Mouse (Mus musculus) c-Kit-negative CD71-positive TER-119-positive erythroid progenitor cells, embryonic 14.5 days (primary cell): Measurements from ENCODE around the gene Pdss2.
"Not testable (repeated sequence)": the region's sequence is repeated elsewhere in the genome, so short reads cannot be mapped to it uniquely, and the experiment has no call there.

Experiments
- DNase-seq: peaks from one replicate; pipeline ENCODE4 v3.0.0-alpha.2; 2013; ENCODE audit warnings: low read depth, low spot score

Pdss2 gene

GRCm38 (mm10) chr10:43242215-43242614 is 20.9 kb downstream of the Pdss2 start:
- no peak for DNase-seq

- no peak for DNase-seq
Measured at GRCm38 (mm10) chr10:43244262-43244806, 23.0 kb downstream of the Pdss2 start.

DNA sequence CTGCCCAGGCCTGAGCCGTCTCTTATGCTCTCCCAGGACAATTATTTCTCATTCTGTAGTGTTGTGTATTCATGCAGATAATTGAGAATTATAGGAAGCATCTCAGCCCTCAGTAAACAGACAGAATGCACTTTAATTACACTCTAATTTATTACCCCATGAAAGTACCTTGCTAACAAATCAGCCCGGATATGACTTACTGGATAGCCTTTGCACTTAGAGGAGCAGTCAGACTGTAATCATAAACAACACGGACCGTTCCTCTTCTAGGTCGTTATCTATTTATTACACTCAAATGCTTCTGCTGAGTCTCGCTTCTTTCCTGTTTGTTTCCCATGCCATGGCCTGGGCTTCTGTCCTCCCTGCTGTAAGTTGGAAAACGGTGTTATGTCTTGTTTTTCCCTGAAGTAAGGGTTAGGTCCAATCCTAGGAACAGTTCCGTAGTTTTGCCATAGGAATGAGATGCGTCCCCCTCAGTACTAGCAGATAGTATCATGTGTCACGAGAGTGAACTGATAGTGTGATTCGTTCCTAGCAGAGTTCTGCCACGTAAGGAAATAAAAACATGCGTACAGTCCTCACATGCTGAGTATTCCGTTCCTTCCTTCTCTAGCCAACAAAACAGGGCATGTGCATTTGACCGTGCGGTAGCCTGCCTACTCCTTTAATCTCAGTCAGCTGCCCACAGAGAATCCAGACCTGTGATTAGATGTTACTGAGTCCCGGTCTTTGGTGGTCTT is 24.3 kb downstream of the Pdss2 start:
- no peak for DNase-seq

- no peak for DNase-seq
Measured at GRCm38 (mm10) chr10:43247994-43248393, 26.7 kb downstream of the Pdss2 start.

DNA sequence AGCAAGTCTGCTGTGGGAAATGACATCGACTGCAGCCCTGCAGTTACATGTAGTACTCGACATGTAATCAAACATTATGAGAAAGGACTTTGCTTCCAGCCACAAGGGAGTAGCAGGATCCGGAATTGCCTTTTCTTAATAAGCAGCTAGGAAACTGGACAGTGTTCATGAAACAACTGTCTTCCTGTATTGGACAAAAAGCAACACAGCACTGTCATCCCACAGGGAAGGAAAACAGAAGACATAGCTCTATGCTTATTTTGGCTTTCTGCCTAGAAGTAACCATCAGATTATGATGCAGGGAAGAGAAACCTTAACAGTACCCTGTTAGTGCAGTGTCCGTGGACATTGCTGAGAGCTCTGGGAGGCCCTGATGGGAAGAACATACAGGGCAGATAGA is 31.0 kb downstream of the Pdss2 start:
- no peak for DNase-seq

GRCm38 (mm10) chr10:43256965-43257364 is 35.7 kb downstream of the Pdss2 start:
- not testable (repeated sequence) for DNase-seq

DNA sequence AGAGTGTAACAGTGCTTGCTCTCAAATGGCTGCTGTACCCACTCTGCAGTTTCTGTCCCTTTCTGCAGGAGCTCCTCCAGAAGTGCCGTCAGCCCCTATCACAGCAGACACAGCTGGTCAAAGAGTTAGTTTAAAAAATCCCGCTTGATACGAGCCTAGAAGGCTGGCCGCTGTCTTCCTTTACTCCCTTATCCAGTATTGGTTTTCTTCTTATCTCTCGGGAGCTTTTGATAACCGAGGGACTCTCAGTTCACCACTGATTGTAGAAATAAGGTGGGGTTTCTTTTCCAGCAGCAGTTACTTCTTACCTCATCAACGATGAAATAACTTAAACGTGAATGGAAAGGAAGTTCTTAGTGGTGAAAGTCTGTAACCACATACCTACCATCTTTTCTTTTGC is 36.2 kb downstream of the Pdss2 start:
- DNase-seq: not testable (repeated sequence)

DNA sequence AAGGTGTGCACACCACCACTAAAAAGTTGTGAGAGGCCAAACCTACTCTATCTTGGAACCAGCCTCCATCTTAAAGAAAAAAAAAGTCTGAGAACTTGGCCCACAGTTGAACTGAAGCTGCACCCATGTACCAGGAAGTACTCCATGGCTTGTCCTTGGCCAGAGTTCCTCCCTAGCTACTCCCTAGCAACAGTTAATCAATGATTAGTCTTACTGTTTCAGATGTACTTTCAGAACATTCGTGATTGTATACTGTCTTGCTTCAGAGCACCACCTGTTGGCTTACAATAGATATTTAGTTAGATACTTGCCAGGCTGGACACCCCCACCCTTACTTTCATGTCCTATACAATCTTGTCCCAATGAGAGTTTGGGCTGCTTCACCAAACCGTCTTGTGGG is 50.0 kb downstream of the Pdss2 start:
- no peak for DNase-seq

- DNase-seq: no peak
Measured at GRCm38 (mm10) chr10:43272381-43272780, 51.1 kb downstream of the Pdss2 start.

GRCm38 (mm10) chr10:43273057-43273456 is 51.8 kb downstream of the Pdss2 start:
- no peak for DNase-seq

- no peak for DNase-seq
Measured at GRCm38 (mm10) chr10:43275446-43275845, 54.2 kb downstream of the Pdss2 start.

DNA sequence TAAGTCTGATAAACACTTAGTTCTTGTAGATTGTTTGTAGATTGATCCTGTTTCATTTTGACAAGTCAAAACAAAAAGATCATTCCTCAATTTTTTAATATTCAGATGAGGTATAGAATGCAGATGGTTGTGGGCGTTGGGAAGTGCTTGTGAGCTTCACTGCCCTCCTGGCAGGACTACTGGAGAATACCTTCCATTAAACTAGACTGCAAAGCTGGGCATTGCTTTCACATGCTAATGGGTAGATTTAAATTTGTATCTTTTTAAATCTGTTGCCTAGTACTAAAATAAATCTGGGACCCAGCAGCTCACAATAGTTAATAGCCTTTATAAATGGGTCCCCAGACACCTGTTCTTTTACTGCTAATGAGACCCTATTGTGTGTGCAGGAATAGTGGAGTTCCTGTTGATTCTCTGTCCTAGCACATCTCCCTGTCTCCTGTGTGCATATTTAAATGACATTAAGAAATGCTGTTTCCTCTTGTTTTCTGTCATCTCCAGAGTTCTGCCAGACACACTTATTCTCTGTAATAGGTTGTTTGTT is 54.9 kb downstream of the Pdss2 start:
- no peak for DNase-seq

- no peak for DNase-seq
Measured at GRCm38 (mm10) chr10:43277266-43278145, 56.2 kb downstream of the Pdss2 start.

DNA sequence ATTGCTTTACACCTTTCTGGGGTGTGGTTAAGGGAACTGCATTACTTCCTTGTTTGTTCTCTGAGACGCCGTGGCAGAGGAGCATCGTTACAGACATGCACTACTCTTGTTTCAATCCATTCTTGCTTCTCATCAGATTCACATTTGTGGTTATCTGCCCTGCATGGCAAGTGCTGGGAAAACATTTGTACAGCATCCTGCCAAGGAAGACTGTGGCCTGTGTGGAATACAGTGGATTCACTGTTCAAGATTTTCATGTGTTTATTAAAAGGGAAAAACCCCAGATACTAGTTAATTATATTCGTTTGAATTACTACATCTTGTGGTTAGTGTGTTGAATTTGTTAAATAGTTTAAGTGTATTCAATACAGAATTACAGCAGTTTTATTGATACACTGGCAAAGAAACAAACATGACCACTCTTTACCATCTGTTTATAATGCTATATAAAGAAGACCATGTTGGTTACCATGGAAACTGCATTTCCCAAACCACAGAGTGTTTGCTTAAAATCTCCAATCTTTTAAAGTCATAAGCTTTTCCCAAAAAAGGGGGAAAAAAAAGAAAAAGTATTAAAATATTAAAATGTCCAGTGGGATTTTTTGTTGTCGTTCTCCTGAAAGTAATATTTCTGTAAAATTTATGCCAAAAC is 58.5 kb downstream of the Pdss2 start:
- no peak for DNase-seq

GRCm38 (mm10) chr10:43285541-43285940 is 64.3 kb downstream of the Pdss2 start:
- no peak for DNase-seq

GRCm38 (mm10) chr10:43290638-43291230 is 69.4 kb downstream of the Pdss2 start:
- DNase-seq: peak; percentile 49

- DNase-seq: no peak
Measured at GRCm38 (mm10) chr10:43291333-43291736, 70.0 kb downstream of the Pdss2 start.

DNA sequence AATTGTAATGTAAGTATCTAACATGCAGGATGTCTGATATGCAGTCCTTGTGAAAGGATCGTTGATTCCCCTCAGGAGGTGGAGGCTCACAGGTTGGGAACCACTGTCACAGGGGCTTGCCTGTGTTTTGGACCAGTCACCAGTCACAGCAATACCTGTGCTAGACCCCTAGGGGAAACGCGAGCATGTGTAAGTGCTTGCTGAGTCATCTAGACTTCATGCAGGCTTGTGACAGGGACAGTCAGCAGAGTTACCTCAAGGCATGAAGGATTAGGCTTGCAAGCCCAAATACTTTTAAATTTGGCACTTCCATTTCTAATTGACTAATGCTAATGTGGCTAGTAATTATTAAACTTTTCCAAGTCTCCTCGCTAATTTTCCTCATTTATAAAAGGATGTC is 71.2 kb downstream of the Pdss2 start:
- DNase-seq: no peak

GRCm38 (mm10) chr10:43294331-43294730 is 73.0 kb downstream of the Pdss2 start:
- no peak for DNase-seq

DNA sequence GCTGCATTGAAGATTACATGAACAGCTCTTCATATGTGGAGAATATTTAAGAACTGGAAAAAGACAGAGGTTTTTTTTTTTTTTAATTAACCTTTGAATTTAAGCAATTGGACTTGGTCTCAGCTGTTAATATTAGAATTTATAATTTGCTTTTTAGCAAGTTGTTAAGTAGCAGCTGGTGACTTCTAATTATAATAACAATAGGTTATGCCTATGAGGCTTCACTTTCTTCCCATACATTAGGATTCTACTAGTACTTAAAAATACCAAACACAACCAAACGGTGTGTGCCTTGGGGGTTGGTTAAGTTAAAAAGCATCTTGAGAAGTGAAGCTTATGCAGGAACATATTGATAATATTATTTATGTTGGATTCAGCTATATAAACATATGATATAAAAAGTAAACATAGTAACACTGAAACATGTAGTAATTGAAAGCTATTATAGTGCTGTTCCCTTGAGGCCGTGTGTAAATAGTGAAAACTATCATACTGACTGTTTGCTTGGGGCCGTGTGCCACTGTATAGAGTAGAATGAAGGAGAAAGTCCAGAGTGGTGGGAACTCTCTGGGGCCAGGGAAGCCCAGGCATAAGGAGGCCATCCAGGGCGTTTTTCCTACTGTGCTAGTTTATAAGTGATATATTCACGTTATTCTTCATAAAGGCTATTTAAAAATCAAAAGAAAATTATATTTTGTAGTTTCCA is 87.0 kb downstream of the Pdss2 start:
- DNase-seq: no peak
